Mouse (Mus musculus): ENCODE measurements around the gene Creg2.

- TF ChIP-seq POLR2A (IDR thresholded peaks at IDR 0.05; ENCODE audit: low read depth, low read length) = no peak
- peak; percentile 8; the same call in 1 of the 2 replicates for TF ChIP-seq CTCF (IDR thresholded peaks at IDR 0.05; ENCODE audit: extremely low read depth, insufficient read length, insufficient replicate concordance, low read depth, low read length)
Measured at GRCm38 (mm10) chr1:39641667-39642066, 9.6 kb downstream of the Creg2 start.

Data from small intestine, adult 2 months (tissue).